Mouse (Mus musculus) limb, embryonic 15.5 days (tissue): ENCODE data around the gene Cox17. TPM values are rescaled to one million over a fixed set of nuclear protein-coding genes. Genes with fewer than 3 reads are reported as not detected.

Experiments used
- ATAC-seq: fragments of 200-750 bp; cut with Nextera tagmentation; 2 replicates; pipeline ENCODE4 v1.8.0; 2017; ENCODE audit warnings: low read depth, moderate TSS enrichment; ENCODE audit not compliant: insufficient number of reproducible peaks, low FRiP score, low TSS enrichment
- H3K27ac ChIP-seq: fragments of 300-500 bp; sonication (generic); 2 replicates; pipeline ENCODE4 v1.5.1; 2015; ENCODE audit warnings: moderate library complexity, mild to moderate bottlenecking, inconsistent platforms
- H3K27me3 ChIP-seq: fragments of 300-500 bp; sonication (generic); 2 replicates; pipeline ENCODE4 v1.6.1; 2015; ENCODE audit warnings: inconsistent platforms
- H3K36me3 ChIP-seq: fragments of 300-500 bp; sonication (generic); 2 replicates; pipeline ENCODE4 v1.6.1; 2015; ENCODE audit warnings: inconsistent platforms
- H3K4me1 ChIP-seq: fragments of 300-500 bp; sonication (generic); 2 replicates; pipeline ENCODE4 v1.6.1; 2015; ENCODE audit warnings: inconsistent platforms
- H3K4me2 ChIP-seq: fragments of 300-500 bp; sonication (generic); 2 replicates; pipeline ENCODE4 v1.6.1; 2015; ENCODE audit warnings: mild to moderate bottlenecking, inconsistent platforms
- H3K4me3 ChIP-seq: fragments of 300-500 bp; sonication (generic); 2 replicates; pipeline ENCODE4 v1.5.1; 2015; ENCODE audit warnings: mild to moderate bottlenecking, inconsistent platforms
- H3K9ac ChIP-seq: fragments of 300-500 bp; sonication (generic); 2 replicates; pipeline ENCODE4 v1.6.1; 2015; ENCODE audit warnings: inconsistent platforms
- H3K9me3 ChIP-seq: fragments of 300-500 bp; sonication (generic); 2 replicates; pipeline ENCODE4 v1.6.1; 2016; ENCODE audit warnings: inconsistent platforms
- WGBS: fragments of 180-500 bp; shearing (Covaris S2); methylation state at CpG from one replicate; pipeline ENCODE4 v1.1.7; 2015; 5-methylcytosine and 5-hydroxymethylcytosine counted together
- polyA plus RNA-seq: library from polyadenylated mRNA; unstranded; fragments of >200 nt; fragmentation: Nextera tagmentation; extraction: Ambion mirVana; gene quantifications from 2 replicates; pipeline ENCODE4 v1.2.1, GENCODE M21; 2015

Gene Cox17
- polyA plus RNA-seq, 1 experiment from 2014 or later: 121 TPM

DNA sequence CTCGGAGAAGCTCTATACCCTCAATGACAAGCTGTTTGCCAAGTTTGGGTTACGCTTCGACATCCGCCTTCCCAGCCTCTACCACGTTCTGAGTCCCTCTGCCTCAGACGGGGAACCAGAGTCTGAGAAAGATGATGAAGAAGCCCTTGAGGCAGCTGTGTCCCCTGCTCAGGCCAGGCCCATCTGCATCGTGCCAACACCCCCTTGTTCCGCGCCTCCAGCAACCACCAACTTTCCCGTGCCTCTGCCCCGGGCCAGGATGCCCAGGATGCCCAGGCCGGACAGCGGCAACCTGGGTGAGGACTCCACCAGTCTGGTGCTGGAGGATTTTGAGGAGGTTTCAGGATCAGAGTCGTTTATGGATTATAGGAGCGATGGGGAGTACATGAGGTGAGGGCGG is 27.1 kb downstream of the Cox17 start:
- ATAC-seq: no peak
- H3K36me3 ChIP-seq: no peaks in the 10 kb centered on the region
- H3K4me2 ChIP-seq: no peak overlapping the region
- WGBS: 87% methylated on average over 16 of the region's 16 CpGs
- no peak overlapping the region for H3K4me3 ChIP-seq
- H3K27ac ChIP-seq: no peak overlapping the region
- H3K4me1 ChIP-seq: peaks cover 11% of the 10 kb centered on the region
- no peaks in the 10 kb centered on the region for H3K9me3 ChIP-seq
- H3K27me3 ChIP-seq: no peaks in the 10 kb centered on the region
- H3K9ac ChIP-seq: no peak overlapping the region

DNA sequence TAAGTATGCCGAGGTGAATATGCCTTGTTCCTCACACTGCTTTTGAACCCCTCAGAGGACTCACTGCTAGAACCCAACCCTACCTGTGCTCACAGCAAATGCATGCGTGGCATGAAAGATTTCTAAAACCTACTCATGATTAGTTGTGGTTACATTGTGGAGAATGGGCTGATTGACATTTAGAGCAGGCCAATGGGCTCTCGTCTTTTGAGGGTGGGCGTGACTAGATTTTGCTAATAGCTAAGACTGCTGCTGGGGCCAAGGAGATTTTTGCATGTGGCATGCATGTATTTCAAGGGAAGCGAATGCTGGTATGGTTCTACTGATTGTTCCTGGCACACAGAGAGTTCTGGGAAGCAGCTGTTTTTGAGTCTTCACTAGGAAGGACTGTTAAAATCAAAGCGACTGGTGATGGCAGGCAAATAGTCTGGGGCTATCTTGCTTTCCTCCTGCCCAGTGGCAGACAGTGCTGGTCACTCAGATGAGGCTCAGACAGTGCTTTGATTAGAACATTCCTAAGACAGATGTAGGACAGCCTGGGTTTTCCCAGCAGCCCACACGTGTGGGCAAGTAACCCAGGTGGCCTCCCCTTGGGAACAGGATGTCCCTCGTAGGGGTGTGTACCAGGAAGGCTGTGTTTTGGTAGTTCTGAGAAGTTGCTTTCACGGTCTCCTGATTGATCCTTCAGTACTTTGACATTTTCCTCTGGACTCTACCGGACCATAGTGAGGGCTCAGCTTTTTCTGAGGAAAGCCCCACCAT is 27.8 kb downstream of the Cox17 start:
- Histone ChIP-seq H3K4me2 (no peak overlapping the region), H3K27me3 (no peaks in the 10 kb centered on the region), H3K36me3 (no peaks in the 10 kb centered on the region), H3K27ac (no peak overlapping the region), H3K9me3 (no peaks in the 10 kb centered on the region), H3K4me1 (peaks cover 11% of the 10 kb centered on the region), H3K9ac (no peak overlapping the region), H3K4me3 (no peak overlapping the region)
- no peak for ATAC-seq
- WGBS: 75% methylated on average over 10 of the region's 10 CpGs

DNA sequence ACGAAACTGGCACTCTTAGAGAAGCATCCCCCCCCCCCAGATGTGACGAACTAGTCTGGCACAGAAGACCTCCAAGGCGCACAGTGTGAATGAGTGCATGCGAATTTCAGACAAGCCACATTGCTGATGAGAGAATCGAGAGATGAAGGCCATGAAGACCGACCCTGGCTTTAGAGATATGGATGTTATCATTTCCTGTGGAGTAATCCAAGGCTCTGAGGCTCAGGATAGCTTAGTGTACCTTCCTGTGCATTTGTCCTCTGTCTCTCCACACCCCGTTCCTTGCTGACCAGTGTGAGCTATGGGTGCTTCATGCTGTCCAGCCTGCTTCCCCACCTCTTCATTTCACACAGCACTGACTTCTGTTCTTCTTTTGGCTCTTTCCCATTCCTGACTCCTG is 28.4 kb downstream of the Cox17 start:
- no peaks in the 10 kb centered on the region for H3K27me3 ChIP-seq
- no peak overlapping the region for H3K4me3 ChIP-seq
- peaks cover 11% of the 10 kb centered on the region for H3K4me1 ChIP-seq
- WGBS: 82% methylated on average over 7 of the region's 7 CpGs
- no peak overlapping the region for H3K4me2 ChIP-seq
- no peak overlapping the region for H3K27ac ChIP-seq
- no peak overlapping the region for H3K9ac ChIP-seq
- no peaks in the 10 kb centered on the region for H3K36me3 ChIP-seq
- no peak for ATAC-seq
- H3K9me3 ChIP-seq: no peaks in the 10 kb centered on the region

GRCm38 (mm10) chr16:38376163-38376840 is 29.5 kb downstream of the Cox17 start:
- Histone ChIP-seq H3K27me3 (no peaks in the 10 kb centered on the region), H3K4me3 (peak overlapping the region; percentile 33), H3K9ac (no peak overlapping the region), H3K4me2 (peak overlapping the region; percentile 41), H3K36me3 (no peaks in the 10 kb centered on the region), H3K27ac (peak overlapping the region; percentile 79), H3K4me1 (peaks cover 11% of the 10 kb centered on the region), H3K9me3 (no peaks in the 10 kb centered on the region)
- 43% methylated on average over 14 of the region's 17 CpGs for WGBS
- ATAC-seq: peak; percentile 80

DNA sequence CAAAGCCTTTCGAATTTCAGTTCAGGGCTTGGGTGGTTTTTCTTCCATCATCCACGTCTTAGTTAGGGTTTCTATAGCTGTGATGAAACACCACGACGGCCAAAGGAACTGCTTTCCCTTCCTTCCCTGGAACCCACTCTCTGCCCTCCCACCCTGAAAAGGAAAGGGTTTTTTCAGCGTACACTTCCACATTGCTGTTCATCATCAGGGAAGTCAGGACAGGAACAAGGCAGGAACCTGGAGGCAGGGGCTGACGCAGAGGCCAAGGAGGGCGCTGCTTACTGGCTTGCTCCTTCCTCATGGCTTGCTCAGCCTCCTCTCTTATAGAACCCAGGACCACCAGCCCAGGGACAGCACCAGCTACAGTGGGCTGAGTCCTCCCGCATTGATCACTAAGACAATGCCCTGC is 30.1 kb downstream of the Cox17 start:
- Histone ChIP-seq H3K4me2 (peak overlapping the region; percentile 41), H3K36me3 (no peaks in the 10 kb centered on the region), H3K9ac (no peak overlapping the region), H3K27me3 (no peaks in the 10 kb centered on the region), H3K4me1 (peaks cover 11% of the 10 kb centered on the region), H3K27ac (peak overlapping the region; percentile 79), H3K9me3 (no peaks in the 10 kb centered on the region), H3K4me3 (peak overlapping the region; percentile 33)
- ATAC-seq: no peak
- 50% methylated on average over 8 of the region's 8 CpGs for WGBS

GRCm38 (mm10) chr16:38377546-38377945 is 30.8 kb downstream of the Cox17 start:
- H3K9me3 ChIP-seq: no peaks in the 10 kb centered on the region
- H3K4me1 ChIP-seq: peaks cover 11% of the 10 kb centered on the region
- no peaks in the 10 kb centered on the region for H3K27me3 ChIP-seq
- H3K36me3 ChIP-seq: no peaks in the 10 kb centered on the region
- no peak overlapping the region for H3K4me3 ChIP-seq
- WGBS: 76% methylated on average over 6 of the region's 6 CpGs
- no peak for ATAC-seq
- H3K27ac ChIP-seq: no peak overlapping the region
- no peak overlapping the region for H3K4me2 ChIP-seq
- no peak overlapping the region for H3K9ac ChIP-seq

DNA sequence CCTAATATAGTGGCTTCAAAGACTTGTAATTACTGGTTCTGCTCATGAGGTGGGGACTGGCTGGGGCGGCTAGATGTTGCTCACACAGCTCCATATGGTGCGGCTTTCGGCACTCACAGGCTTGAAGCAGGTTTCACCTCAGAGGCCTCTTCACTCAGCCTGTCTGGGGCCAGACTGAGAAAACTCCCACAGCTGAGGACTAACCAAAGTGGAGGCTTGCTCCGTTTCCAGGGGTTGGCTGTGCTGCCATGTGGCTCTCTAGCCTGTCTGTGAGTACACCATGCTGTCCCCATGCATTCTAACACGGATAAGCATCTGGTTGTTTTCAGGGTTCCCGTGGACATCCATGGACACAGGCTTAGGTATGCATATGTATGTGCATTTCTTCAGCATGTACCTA is 31.8 kb downstream of the Cox17 start:
- H3K4me2 ChIP-seq: no peak overlapping the region

DNA sequence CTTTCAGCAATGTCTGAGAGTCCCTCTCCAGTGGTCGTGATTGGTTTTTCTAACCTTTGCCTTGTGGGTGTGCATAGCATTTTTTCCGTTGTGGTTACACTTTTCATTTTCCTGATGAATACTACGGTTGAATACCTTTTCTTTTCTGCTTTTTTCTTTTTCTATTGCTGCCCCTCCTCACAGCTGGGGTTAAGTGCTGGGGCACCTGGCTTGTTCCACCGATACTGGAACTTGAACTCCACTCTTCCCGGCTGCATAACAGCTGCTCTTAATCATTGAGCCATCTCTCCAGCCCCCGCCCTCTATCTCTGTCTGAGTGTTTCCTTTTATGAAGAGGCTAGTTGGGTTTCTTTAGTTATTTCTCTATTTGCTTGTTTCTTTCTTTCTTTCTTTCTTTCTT is 32.3 kb downstream of the Cox17 start:
- peaks cover 11% of the 10 kb centered on the region for H3K4me1 ChIP-seq
- no peak for ATAC-seq
- H3K9me3 ChIP-seq: no peaks in the 10 kb centered on the region
- H3K36me3 ChIP-seq: no peaks in the 10 kb centered on the region
- H3K27me3 ChIP-seq: no peaks in the 10 kb centered on the region
- 23% methylated on average over 6 of the region's 6 CpGs for WGBS
- H3K27ac ChIP-seq: no peak overlapping the region
- no peak overlapping the region for H3K4me3 ChIP-seq
- no peak overlapping the region for H3K4me2 ChIP-seq
- H3K9ac ChIP-seq: no peak overlapping the region

More for the DNA sequence above, 31.8 kb downstream of the Cox17 start:
- H3K9me3 ChIP-seq: no peaks in the 10 kb centered on the region
- H3K9ac ChIP-seq: no peak overlapping the region
- peaks cover 11% of the 10 kb centered on the region for H3K4me1 ChIP-seq
- H3K27ac ChIP-seq: no peak overlapping the region
- no peaks in the 10 kb centered on the region for H3K36me3 ChIP-seq
- H3K27me3 ChIP-seq: no peaks in the 10 kb centered on the region
- no peak overlapping the region for H3K4me3 ChIP-seq
- no peak for ATAC-seq
- 55% methylated on average over 6 of the region's 6 CpGs for WGBS

GRCm38 (mm10) chr16:38379493-38379892 is 32.7 kb downstream of the Cox17 start:
- Histone ChIP-seq H3K4me3 (no peak overlapping the region), H3K4me2 (no peak overlapping the region), H3K9me3 (no peaks in the 10 kb centered on the region), H3K27me3 (no peaks in the 10 kb centered on the region), H3K27ac (no peak overlapping the region), H3K9ac (no peak overlapping the region), H3K4me1 (peaks cover 11% of the 10 kb centered on the region), H3K36me3 (no peaks in the 10 kb centered on the region)
- no peak for ATAC-seq
- 34% methylated on average over 3 of the region's 3 CpGs for WGBS

DNA sequence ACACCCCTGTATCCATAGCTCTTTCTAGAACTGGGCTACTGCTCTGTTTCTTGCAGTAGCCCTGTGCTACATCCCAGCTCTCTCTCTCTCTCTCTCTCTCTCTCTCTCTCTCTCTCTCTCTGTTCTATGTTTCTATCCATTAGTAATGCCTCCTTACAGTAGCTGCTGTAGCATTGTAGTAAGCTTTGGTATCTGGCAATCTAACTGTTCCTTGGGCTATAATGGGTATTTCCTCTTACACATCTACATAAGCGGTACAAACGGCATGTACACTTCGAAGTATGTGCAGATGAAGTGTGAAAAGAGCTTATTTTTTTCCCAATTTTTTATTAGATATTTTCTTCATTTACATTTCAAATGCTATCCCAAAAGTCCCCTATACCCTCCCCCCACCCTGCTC is 33.1 kb downstream of the Cox17 start:
- no peaks in the 10 kb centered on the region for H3K27me3 ChIP-seq
- no peak for ATAC-seq
- WGBS: 89% methylated on average over 3 of the region's 3 CpGs
- H3K27ac ChIP-seq: no peak overlapping the region
- no peaks in the 10 kb centered on the region for H3K36me3 ChIP-seq
- H3K9me3 ChIP-seq: no peaks in the 10 kb centered on the region
- H3K9ac ChIP-seq: no peak overlapping the region
- H3K4me1 ChIP-seq: peaks cover 11% of the 10 kb centered on the region
- no peak overlapping the region for H3K4me2 ChIP-seq
- no peak overlapping the region for H3K4me3 ChIP-seq

- no peak for ATAC-seq
- H3K4me2 ChIP-seq: no peak overlapping the region
- 83% methylated on average over 2 of the region's 2 CpGs for WGBS
- no peaks in the 10 kb centered on the region for H3K4me1 ChIP-seq
- H3K9me3 ChIP-seq: no peaks in the 10 kb centered on the region
- H3K4me3 ChIP-seq: no peak overlapping the region
- no peaks in the 10 kb centered on the region for H3K27me3 ChIP-seq
- H3K36me3 ChIP-seq: no peaks in the 10 kb centered on the region
- H3K27ac ChIP-seq: no peak overlapping the region
- H3K9ac ChIP-seq: no peak overlapping the region
Observed at GRCm38 (mm10) chr16:38383683-38384082, 36.9 kb downstream of the Cox17 start.

DNA sequence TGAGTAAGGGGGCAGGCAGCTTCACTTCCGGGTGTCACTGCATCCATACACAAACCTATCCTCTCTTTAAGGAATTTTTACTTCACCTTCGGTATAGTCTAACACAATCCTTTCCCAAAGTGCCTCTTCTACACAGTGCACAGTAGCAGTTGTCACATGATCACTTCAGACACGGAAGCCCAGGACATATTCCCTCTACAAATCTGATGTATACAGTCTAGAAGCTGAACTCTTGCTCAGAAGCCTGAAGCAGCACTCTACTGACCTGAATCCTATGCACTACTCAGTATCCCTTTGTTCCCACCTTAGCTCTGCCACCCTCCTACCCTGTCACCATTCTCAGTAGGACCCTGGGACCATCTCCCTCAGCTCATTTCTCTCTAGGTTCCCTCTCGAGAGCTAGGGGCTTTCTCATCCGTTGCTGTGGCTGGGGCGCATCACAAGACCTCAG is 38.4 kb downstream of the Cox17 start:
- ATAC-seq: no peak
- Histone ChIP-seq H3K9ac (no peak overlapping the region), H3K36me3 (no peaks in the 10 kb centered on the region), H3K4me3 (no peak overlapping the region), H3K27me3 (no peaks in the 10 kb centered on the region), H3K4me2 (no peak overlapping the region), H3K27ac (no peak overlapping the region), H3K4me1 (no peaks in the 10 kb centered on the region), H3K9me3 (no peaks in the 10 kb centered on the region)
- WGBS: 86% methylated on average over 6 of the region's 6 CpGs
